Mouse (Mus musculus): Measurements from ENCODE around the gene Slc30a1. TPM values are rescaled to one million over a fixed set of nuclear protein-coding genes. Genes with fewer than 3 reads are reported as not detected.

Slc30a1 gene
- 10 to 100 TPM; 34.3 to 40.5 TPM for total RNA-seq (2021)

GRCm38 (mm10) chr1:191906571-191907430, at the start of gene Slc30a1:
Gene Slc30a1 (plus strand): TSS chr1:191906767.
- intact Hi-C loops (cut with DNase I): loop anchor here (2.0 to 5.0 kb wide), 2 partner anchors 72 to 330 kb away; partner anchors contain the start of genes Dtl and Ints7
- peak; percentile 98 to 99 for DNase-seq (ENCODE audit: low spot score in 2 of 2)

- no peak for DNase-seq (ENCODE audit: low spot score in 2 of 2)
- intact Hi-C loops (cut with DNase I): no loop called here
Measured at GRCm38 (mm10) chr1:191856886-191857651, 49.5 kb upstream of the Slc30a1 start.

GRCm38 (mm10) chr1:191858136-191858535, 48.4 kb upstream of the Slc30a1 start:
- no peak for DNase-seq (ENCODE audit: low spot score in 2 of 2)
- intact Hi-C loops (cut with DNase I): no loop called here

- intact Hi-C loops (cut with DNase I): no loop called here
- peak; percentile 24 to 35 for DNase-seq (ENCODE audit: low spot score in 2 of 2)
Measured at GRCm38 (mm10) chr1:191859847-191860246, 46.7 kb upstream of the Slc30a1 start.

GRCm38 (mm10) chr1:191861247-191861646, 45.3 kb upstream of the Slc30a1 start:
- intact Hi-C loops (cut with DNase I): no loop called here
- no peak for DNase-seq (ENCODE audit: low spot score in 2 of 2)

- intact Hi-C loops (cut with DNase I): no loop called here
- no peak for DNase-seq (ENCODE audit: low spot score in 2 of 2)
Measured at GRCm38 (mm10) chr1:191863833-191864550, 42.6 kb upstream of the Slc30a1 start.

- intact Hi-C loops (cut with DNase I): no loop called here
- no peak for DNase-seq (ENCODE audit: low spot score in 2 of 2)
Measured at GRCm38 (mm10) chr1:191864551-191865027, 42.0 kb upstream of the Slc30a1 start.

- DNase-seq (ENCODE audit: low spot score in 2 of 2): no peak
- intact Hi-C loops (cut with DNase I): no loop called here
Measured at GRCm38 (mm10) chr1:191872076-191872710, 34.4 kb upstream of the Slc30a1 start.

- DNase-seq (ENCODE audit: low spot score in 2 of 2): no peak
- intact Hi-C loops (cut with DNase I): no loop called here
Measured at GRCm38 (mm10) chr1:191875006-191875405, 31.6 kb upstream of the Slc30a1 start.

- intact Hi-C loops (cut with DNase I): no loop called here
- DNase-seq (ENCODE audit: low spot score in 2 of 2): no peak
Measured at GRCm38 (mm10) chr1:191875683-191876305, 30.8 kb upstream of the Slc30a1 start.

GRCm38 (mm10) chr1:191877681-191878080, 28.9 kb upstream of the Slc30a1 start:
- DNase-seq (ENCODE audit: low spot score in 2 of 2): no peak
- intact Hi-C loops (cut with DNase I): no loop called here

- DNase-seq (ENCODE audit: low spot score in 2 of 2): no peak
- intact Hi-C loops (cut with DNase I): no loop called here
Measured at GRCm38 (mm10) chr1:191878518-191878921, 28.0 kb upstream of the Slc30a1 start.

- intact Hi-C loops (cut with DNase I): no loop called here
- no peak for DNase-seq (ENCODE audit: low spot score in 2 of 2)
Measured at GRCm38 (mm10) chr1:191880247-191880646, 26.3 kb upstream of the Slc30a1 start.

- intact Hi-C loops (cut with DNase I): no loop called here
- no peak for DNase-seq (ENCODE audit: low spot score in 2 of 2)
Measured at GRCm38 (mm10) chr1:191880921-191881609, 25.5 kb upstream of the Slc30a1 start.

GRCm38 (mm10) chr1:191881663-191882062, 24.9 kb upstream of the Slc30a1 start:
- no peak for DNase-seq (ENCODE audit: low spot score in 2 of 2)
- intact Hi-C loops (cut with DNase I): no loop called here

GRCm38 (mm10) chr1:191882474-191883206, 23.9 kb upstream of the Slc30a1 start:
- intact Hi-C loops (cut with DNase I): no loop called here

GRCm38 (mm10) chr1:191883654-191884053, 22.9 kb upstream of the Slc30a1 start:
- no peak for DNase-seq (ENCODE audit: low spot score in 2 of 2)
- intact Hi-C loops (cut with DNase I): no loop called here

More at GRCm38 (mm10) chr1:191882474-191883206, 23.9 kb upstream of the Slc30a1 start:
- DNase-seq (ENCODE audit: low spot score in 2 of 2): no peak

GRCm38 (mm10) chr1:191891912-191892311, 14.7 kb upstream of the Slc30a1 start:
- intact Hi-C loops (cut with DNase I): loop anchor here (5.0 kb wide), 1 partner anchor 55 kb away; no protein-coding TSS in a partner anchor
- DNase-seq (ENCODE audit: low spot score in 2 of 2): no peak
